Comparison of ENCODE assay signal across 7 mouse cellular contexts in genomic region chr17:22817471-22818198, GRCm38 (mm10). TPM values are rescaled to one million over a fixed set of nuclear protein-coding genes. Genes with fewer than 3 reads are reported as not detected.
A peak's percentile ranks its signal among the peaks of the same experiment; 100 is the strongest.
DNase-seq lines count a peak whose midpoint lies in the region; ATAC-seq lines count a peak whose summit lies in the region.

No protein-coding gene starts in this region.

- H3K27me3 ChIP-seq in intestine, embryonic 16.5 days (replicated peaks; ENCODE audit: control insufficient read depth, insufficient read depth, low read length) = no peaks in the 10 kb centered on the region

- H3K4me3 ChIP-seq in intestine, embryonic 16.5 days (ENCODE audit: low read length) = peak overlapping the region; percentile 77

- peak overlapping the region; percentile 85 for H3K9ac ChIP-seq in intestine, embryonic 16.5 days (ENCODE audit: low read depth, low read length)

- H3K9me3 ChIP-seq in intestine, embryonic 16.5 days (ENCODE audit: control insufficient read depth, low read length) = no peaks in the 10 kb centered on the region

- DNase-seq in adrenal gland, postnatal 14 days = peak; percentile 78
- peak; percentile 71 for DNase-seq in embryo, embryonic 11.5 days (ENCODE audit: low read depth, low spot score)
- DNase-seq in gonadal fat pad, adult 2 months (ENCODE audit: low read depth) = peak; percentile 37
- peak; percentile 70 to 85 for DNase-seq in left cerebral cortex, postnatal 25 days (ENCODE audit: low spot score in 2 of 2)
- peak; percentile 85 for DNase-seq in mesoderm, embryonic 11.5 days (ENCODE audit: low read depth, low spot score)
- peak; percentile 34 for DNase-seq in skeletal muscle tissue, adult 2 months (ENCODE audit: low read depth, low spot score)

- H3K4me2 ChIP-seq in intestine, embryonic 16.5 days (ENCODE audit: low read depth, low read length) = peak overlapping the region; percentile 54

- H3K27ac ChIP-seq in intestine, embryonic 16.5 days (ENCODE audit: low read length) = peak overlapping the region; percentile 89

- intact Hi-C loops in left cerebral cortex, postnatal 25 days (cut with DNase I) = no loop called here

- H3K4me1 ChIP-seq in intestine, embryonic 16.5 days (ENCODE audit: control insufficient read depth, insufficient read depth, low read length) = no peaks in the 10 kb centered on the region

- 1% methylated on average over 28 of the region's 28 CpGs for WGBS in intestine, embryonic 16.5 days

- H3K36me3 ChIP-seq in intestine, embryonic 16.5 days (ENCODE audit: control insufficient read depth, insufficient read depth, low read length) = no peaks in the 10 kb centered on the region

- ATAC-seq in intestine, embryonic 16.5 days = peak; percentile 99

RNA-seq across cellular contexts. Expression of gene Zfp945, which starts 49.3 kb away (rescaled TPM):
- 10.8 and 14.6 TPM in 2 replicates for total RNA-seq in adrenal gland, postnatal 14 days (2021)
- 4.9 and 5.2 TPM in 2 replicates for polyA plus RNA-seq in gonadal fat pad, adult 2 months (2012; rRNA removed)
- 9.5 and 10.9 TPM in 2 replicates for polyA plus RNA-seq in intestine, embryonic 16.5 days (2015; fragmentation: Nextera tagmentation; extraction: Ambion mirVana)
- total RNA-seq in left cerebral cortex, postnatal 25 days (2021) = 10 to 100 TPM; 14.7 to 16.0 TPM

Comparison
In these comparisons a context has a peak if more than half of its experiments do, and no peak if none do; other contexts are left out.
1. Peak in every context shown above with its lines: DNase-seq, ATAC-seq, H3K4me3 ChIP-seq and H3K27ac ChIP-seq.
2. DNase-seq: peak in every context shown above with its lines; median percentile 85 in mesoderm, embryonic 11.5 days; 78 in adrenal gland, postnatal 14 days; 78 in left cerebral cortex, postnatal 25 days; 71 in embryo, embryonic 11.5 days; 37 in gonadal fat pad, adult 2 months; 34 in skeletal muscle tissue, adult 2 months.